Mouse (Mus musculus): ENCODE data around the gene Ccp110. TPM values are rescaled to one million over a fixed set of nuclear protein-coding genes. Genes with fewer than 3 reads are reported as not detected.

Gene Ccp110
- polyA plus RNA-seq, 1 experiment: 2.5 TPM

DNA sequence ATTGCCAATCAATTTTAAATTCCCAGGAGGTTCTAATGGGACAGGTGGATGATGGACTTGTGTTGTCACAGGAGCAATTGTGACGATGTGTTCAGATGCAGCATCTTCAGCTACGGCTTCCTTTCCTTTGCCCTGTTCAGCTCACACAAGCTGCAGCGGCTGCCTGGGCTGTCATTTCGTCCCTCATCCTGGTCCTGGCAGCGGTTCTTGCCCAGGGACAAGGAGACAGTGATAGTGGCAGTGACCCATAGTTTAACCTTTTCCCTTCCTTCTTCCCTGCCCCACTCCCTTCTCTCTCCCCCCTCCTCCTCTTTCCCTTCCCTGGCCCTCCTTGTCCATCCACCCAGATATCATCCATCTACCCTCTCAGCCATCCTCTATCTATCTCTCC lies 54.5 kb downstream of the Ccp110 start:
- H3K4me3 ChIP-seq (ENCODE audit: insufficient read depth, low read depth, low read length): no peak overlapping the region
- no peak for DNase-seq
- H3K36me3 ChIP-seq (ENCODE audit: control insufficient read depth, insufficient read depth, low read length): no peaks in the 10 kb centered on the region
- peaks cover 8% of the 10 kb centered on the region for H3K4me1 ChIP-seq (ENCODE audit: control insufficient read depth, insufficient read depth, low read length)
- no peak for TF ChIP-seq CTCF (conservative IDR thresholded peaks at IDR 0.05; ENCODE audit: insufficient read depth, insufficient read length, low read depth, low read length)
- no peak for TF ChIP-seq POLR2A (IDR thresholded peaks at IDR 0.05; ENCODE audit: low read depth, low read length)
- H3K27me3 ChIP-seq (replicated peaks; ENCODE audit: control insufficient read depth, insufficient read depth, low read length): no peaks in the 10 kb centered on the region
- 82% methylated on average over 5 of the region's 5 CpGs for WGBS
- no peak overlapping the region for H3K27ac ChIP-seq (ENCODE audit: insufficient read depth, low read depth, low read length)

GRCm38 (mm10) chr7:118769208-118769607 lies 56.9 kb downstream of the Ccp110 start:
- H3K4me1 ChIP-seq (ENCODE audit: control insufficient read depth, insufficient read depth, low read length): peaks cover 8% of the 10 kb centered on the region
- H3K27ac ChIP-seq (ENCODE audit: insufficient read depth, low read depth, low read length): no peak overlapping the region; the same call in 1 of the 2 replicates
- H3K4me3 ChIP-seq (ENCODE audit: insufficient read depth, low read depth, low read length): no peak overlapping the region
- TF ChIP-seq CTCF (conservative IDR thresholded peaks at IDR 0.05; ENCODE audit: insufficient read depth, insufficient read length, low read depth, low read length) (no peak), POLR2A (IDR thresholded peaks at IDR 0.05; ENCODE audit: low read depth, low read length) (no peak)
- WGBS: 49% methylated on average over 8 of the region's 8 CpGs
- peak; percentile 26 for DNase-seq
- no peaks in the 10 kb centered on the region for H3K36me3 ChIP-seq (ENCODE audit: control insufficient read depth, insufficient read depth, low read length)
- H3K27me3 ChIP-seq (replicated peaks; ENCODE audit: control insufficient read depth, insufficient read depth, low read length): no peaks in the 10 kb centered on the region

DNA sequence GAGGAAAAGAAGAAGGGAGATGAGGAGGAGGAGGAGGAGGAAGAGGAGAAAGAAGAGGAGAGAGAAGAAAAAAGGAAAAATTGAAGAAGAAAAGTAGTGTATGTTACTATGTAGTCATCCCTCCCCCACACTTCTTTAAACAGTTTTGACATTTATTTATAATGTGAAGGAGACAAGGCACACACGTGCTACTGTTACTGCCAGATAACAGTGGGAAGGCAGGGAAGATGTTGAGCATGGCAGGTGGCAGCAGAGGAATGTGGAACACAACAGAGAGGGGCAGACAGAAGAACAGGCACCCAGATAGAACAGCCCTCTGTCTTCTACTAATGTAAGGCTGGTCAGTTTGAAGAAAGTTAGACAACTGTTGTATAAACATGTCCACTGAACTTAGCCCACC lies 57.3 kb downstream of the Ccp110 start:
- H3K27me3 ChIP-seq (replicated peaks; ENCODE audit: control insufficient read depth, insufficient read depth, low read length): no peaks in the 10 kb centered on the region
- H3K4me1 ChIP-seq (ENCODE audit: control insufficient read depth, insufficient read depth, low read length): peaks cover 8% of the 10 kb centered on the region
- no peak for DNase-seq
- H3K27ac ChIP-seq (ENCODE audit: insufficient read depth, low read depth, low read length): no peak overlapping the region
- no peaks in the 10 kb centered on the region for H3K36me3 ChIP-seq (ENCODE audit: control insufficient read depth, insufficient read depth, low read length)
- no peak for TF ChIP-seq CTCF (conservative IDR thresholded peaks at IDR 0.05; ENCODE audit: insufficient read depth, insufficient read length, low read depth, low read length)
- no peak for TF ChIP-seq POLR2A (IDR thresholded peaks at IDR 0.05; ENCODE audit: low read depth, low read length)
- 43% methylated on average over 1 of the region's 1 CpGs for WGBS
- H3K4me3 ChIP-seq (ENCODE audit: insufficient read depth, low read depth, low read length): no peak overlapping the region

- Histone ChIP-seq H3K27me3 (replicated peaks; ENCODE audit: control insufficient read depth, insufficient read depth, low read length) (no peaks in the 10 kb centered on the region), H3K4me1 (ENCODE audit: control insufficient read depth, insufficient read depth, low read length) (no peaks in the 10 kb centered on the region), H3K4me3 (ENCODE audit: insufficient read depth, low read depth, low read length) (no peak overlapping the region), H3K36me3 (ENCODE audit: control insufficient read depth, insufficient read depth, low read length) (no peaks in the 10 kb centered on the region; the same call in none of the 2 replicates), H3K27ac (ENCODE audit: insufficient read depth, low read depth, low read length) (no peak overlapping the region)
- DNase-seq: no peak
- WGBS: 90% methylated on average over 12 of the region's 12 CpGs
- no peak for TF ChIP-seq CTCF (conservative IDR thresholded peaks at IDR 0.05; ENCODE audit: insufficient read depth, insufficient read length, low read depth, low read length)
- TF ChIP-seq POLR2A (IDR thresholded peaks at IDR 0.05; ENCODE audit: low read depth, low read length): no peak
These were observed 60.7 kb downstream of the Ccp110 start for GRCm38 (mm10) chr7:118773027-118773426.

- Histone ChIP-seq H3K27me3 (replicated peaks; ENCODE audit: control insufficient read depth, insufficient read depth, low read length) (no peaks in the 10 kb centered on the region), H3K4me1 (ENCODE audit: control insufficient read depth, insufficient read depth, low read length) (no peaks in the 10 kb centered on the region), H3K27ac (ENCODE audit: insufficient read depth, low read depth, low read length) (no peak overlapping the region), H3K4me3 (ENCODE audit: insufficient read depth, low read depth, low read length) (no peak overlapping the region), H3K36me3 (ENCODE audit: control insufficient read depth, insufficient read depth, low read length) (no peaks in the 10 kb centered on the region; the same call in none of the 2 replicates)
- TF ChIP-seq CTCF (conservative IDR thresholded peaks at IDR 0.05; ENCODE audit: insufficient read depth, insufficient read length, low read depth, low read length) (no peak), POLR2A (IDR thresholded peaks at IDR 0.05; ENCODE audit: low read depth, low read length) (no peak)
- no peak for DNase-seq
- WGBS: 86% methylated on average over 7 of the region's 7 CpGs
These were observed 63.6 kb downstream of the Ccp110 start for GRCm38 (mm10) chr7:118775991-118776390.

DNA sequence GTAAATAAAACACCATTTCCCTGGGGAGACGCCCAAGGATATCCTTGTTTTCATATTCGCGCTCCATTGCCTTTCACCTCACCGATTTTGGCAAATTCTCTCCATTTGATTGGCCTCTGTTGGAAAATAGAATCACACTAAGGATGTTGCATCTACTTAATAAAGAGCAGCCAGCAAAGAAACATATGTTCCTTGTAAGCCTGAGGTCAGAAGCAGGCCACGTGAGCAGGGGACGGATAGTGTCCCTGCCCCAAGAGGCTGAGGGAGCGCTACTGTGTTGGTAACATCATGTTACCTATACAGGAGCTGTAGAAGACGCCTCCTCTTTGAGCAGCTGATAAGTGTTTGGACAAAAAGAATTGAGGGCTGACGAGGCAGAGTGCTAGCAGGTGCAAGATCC lies 64.1 kb downstream of the Ccp110 start:
- WGBS: 69% methylated on average over 9 of the region's 9 CpGs
- TF ChIP-seq CTCF (conservative IDR thresholded peaks at IDR 0.05; ENCODE audit: insufficient read depth, insufficient read length, low read depth, low read length) (no peak), POLR2A (IDR thresholded peaks at IDR 0.05; ENCODE audit: low read depth, low read length) (no peak)
- Histone ChIP-seq H3K27ac (ENCODE audit: insufficient read depth, low read depth, low read length) (no peak overlapping the region), H3K4me3 (ENCODE audit: insufficient read depth, low read depth, low read length) (no peak overlapping the region), H3K4me1 (ENCODE audit: control insufficient read depth, insufficient read depth, low read length) (no peaks in the 10 kb centered on the region), H3K27me3 (replicated peaks; ENCODE audit: control insufficient read depth, insufficient read depth, low read length) (no peaks in the 10 kb centered on the region), H3K36me3 (ENCODE audit: control insufficient read depth, insufficient read depth, low read length) (no peaks in the 10 kb centered on the region; the same call in none of the 2 replicates)
- no peak for DNase-seq

GRCm38 (mm10) chr7:118777598-118778394 lies 65.4 kb downstream of the Ccp110 start:
- DNase-seq: no peak
- Histone ChIP-seq H3K27me3 (replicated peaks; ENCODE audit: control insufficient read depth, insufficient read depth, low read length) (no peaks in the 10 kb centered on the region), H3K4me1 (ENCODE audit: control insufficient read depth, insufficient read depth, low read length) (no peaks in the 10 kb centered on the region), H3K27ac (ENCODE audit: insufficient read depth, low read depth, low read length) (no peak overlapping the region), H3K4me3 (ENCODE audit: insufficient read depth, low read depth, low read length) (no peak overlapping the region), H3K36me3 (ENCODE audit: control insufficient read depth, insufficient read depth, low read length) (no peaks in the 10 kb centered on the region; the same call in none of the 2 replicates)
- TF ChIP-seq CTCF (conservative IDR thresholded peaks at IDR 0.05; ENCODE audit: insufficient read depth, insufficient read length, low read depth, low read length): no peak
- TF ChIP-seq POLR2A (IDR thresholded peaks at IDR 0.05; ENCODE audit: low read depth, low read length): no peak
- 82% methylated on average over 10 of the region's 10 CpGs for WGBS
